Mouse (Mus musculus) kidney, adult 2 months (tissue): ENCODE measurements at regions not wholly inside any gene's neighbourhood (a gene's known extent, or its start where the extent isn't known, plus 50 kb on each side); places are given as distances from the start of the nearest gene placed in this dataset.

Experiments
- CTCF ChIP-seq: fragments of 200-500 bp; conservative IDR thresholded peaks from 2 replicates; pipeline ENCODE4 v1.5.1; 2011; ENCODE audit warnings: low read depth, mild to moderate bottlenecking, control low read depth, low read length, moderate library complexity, mixed read lengths; ENCODE audit not compliant: insufficient read depth, insufficient read length
- POLR2A ChIP-seq: fragments of 200-500 bp; IDR thresholded peaks from one replicate; pipeline ENCODE4 v1.6.1; 2011; ENCODE audit warnings: low read depth, low read length, control low read depth

- TF ChIP-seq CTCF (no peak), POLR2A (no peak)
These were observed 265.7 kb upstream of the Kcnj16 start for GRCm38 (mm10) chr11:110702119-110702518.
